Mouse (Mus musculus) retina, postnatal 1 day (tissue): ENCODE measurements around the gene Ttc21a.
"Not testable (repeated sequence)": the region's sequence is repeated elsewhere in the genome, so short reads cannot be mapped to it uniquely, and the experiment has no call there.

Experiments
- DNase-seq: peaks from one replicate; pipeline ENCODE4 v3.0.0-alpha.2; 2012

The Ttc21a gene

DNA sequence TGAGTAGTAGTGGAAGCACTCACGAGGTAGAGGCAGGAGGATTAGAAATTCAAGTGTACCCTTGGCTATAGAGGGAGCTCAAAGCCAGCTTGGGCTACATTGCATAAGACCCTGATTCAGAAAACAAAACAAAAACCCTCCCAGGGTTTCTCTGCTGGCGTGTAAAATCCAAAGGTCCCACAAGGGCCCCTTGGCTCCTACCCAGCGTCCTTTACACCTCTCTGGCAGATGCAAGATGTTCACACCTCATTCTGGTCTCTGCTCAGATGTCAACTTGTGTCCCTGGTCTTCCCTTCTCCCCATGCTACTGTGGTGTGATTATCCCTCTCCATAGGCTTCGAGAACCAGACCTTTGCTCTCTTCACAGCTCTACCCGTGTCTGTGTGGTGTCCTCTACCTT is 63.4 kb downstream of the Ttc21a start:
- no peak for DNase-seq

DNA sequence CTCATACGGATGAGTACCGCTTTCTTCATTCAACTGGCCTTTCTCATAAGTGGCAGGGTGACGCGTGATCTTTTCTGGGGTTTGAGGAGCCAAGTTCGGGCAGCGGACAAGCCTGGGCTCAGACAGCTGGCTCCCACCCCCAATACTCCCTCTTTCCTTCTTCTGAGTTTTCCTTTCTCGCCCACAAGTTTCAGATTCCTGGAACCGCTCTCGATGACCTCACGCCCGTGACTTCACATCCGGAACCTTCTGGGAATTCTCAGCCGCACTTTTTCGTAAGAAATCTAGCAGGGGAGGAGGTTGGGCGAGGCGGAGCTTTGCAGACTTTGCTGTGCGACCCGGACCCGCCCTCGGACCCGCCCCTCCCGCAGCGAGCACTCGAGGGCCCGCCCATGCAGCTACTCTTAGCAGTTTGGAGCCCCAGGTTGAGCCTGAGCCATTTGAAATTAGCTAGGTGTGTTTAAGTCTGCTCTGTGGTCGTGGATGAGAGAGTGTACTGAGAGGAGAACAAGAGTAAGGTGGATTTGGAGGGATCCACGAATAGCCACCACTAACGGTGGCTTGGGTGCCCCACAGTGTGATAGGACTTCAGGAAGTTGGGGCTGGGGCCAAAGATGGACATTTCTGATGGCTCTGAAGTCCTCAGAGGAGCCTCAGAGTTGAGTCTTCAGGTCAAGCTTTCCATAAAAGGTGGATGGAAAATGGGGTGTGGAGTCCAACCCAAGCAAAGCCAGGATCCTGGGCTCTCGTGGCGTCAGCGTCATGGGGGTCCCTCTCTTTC is 64.7 kb downstream of the Ttc21a start:
- peak; percentile 83 for DNase-seq

DNA sequence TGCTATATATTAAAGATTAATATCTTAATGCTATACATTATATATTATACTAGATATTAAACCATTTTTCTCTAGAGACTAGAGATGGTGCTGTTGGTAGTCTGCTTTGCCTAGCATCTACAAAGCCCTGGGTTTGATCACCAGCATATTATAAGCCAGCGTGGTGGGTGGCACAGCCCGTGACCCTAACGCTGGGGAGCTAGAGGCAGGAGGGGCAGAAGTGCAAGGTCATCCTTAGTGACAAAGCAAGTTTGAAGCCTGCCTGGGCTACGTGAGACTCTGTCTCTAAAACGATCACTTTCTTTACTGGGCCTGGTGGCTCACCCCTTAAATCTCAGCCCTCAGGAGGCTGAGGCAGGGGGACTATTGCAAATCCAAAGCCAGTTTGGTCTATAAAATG is 65.5 kb downstream of the Ttc21a start:
- no peak for DNase-seq

DNA sequence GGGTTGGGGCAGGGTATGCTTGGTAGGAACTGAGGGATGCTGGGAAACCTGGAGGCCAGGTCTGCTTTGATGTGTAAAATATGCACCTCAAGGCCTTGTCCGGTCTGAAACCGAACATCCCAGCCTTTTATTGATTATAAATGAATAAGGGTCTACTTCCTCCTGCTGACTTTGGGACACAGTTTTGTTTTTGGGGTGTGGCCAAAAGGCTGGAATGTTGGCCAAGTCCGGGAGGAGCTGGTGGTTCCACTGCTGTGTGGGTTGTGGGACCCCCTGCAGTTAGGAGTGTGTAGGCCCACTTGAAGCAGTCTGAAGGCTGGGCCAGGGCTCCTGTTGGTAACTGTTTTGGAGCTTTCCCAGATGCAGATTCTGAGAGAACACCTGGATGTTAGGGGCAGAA is 68.5 kb downstream of the Ttc21a start:
- no peak for DNase-seq

DNA sequence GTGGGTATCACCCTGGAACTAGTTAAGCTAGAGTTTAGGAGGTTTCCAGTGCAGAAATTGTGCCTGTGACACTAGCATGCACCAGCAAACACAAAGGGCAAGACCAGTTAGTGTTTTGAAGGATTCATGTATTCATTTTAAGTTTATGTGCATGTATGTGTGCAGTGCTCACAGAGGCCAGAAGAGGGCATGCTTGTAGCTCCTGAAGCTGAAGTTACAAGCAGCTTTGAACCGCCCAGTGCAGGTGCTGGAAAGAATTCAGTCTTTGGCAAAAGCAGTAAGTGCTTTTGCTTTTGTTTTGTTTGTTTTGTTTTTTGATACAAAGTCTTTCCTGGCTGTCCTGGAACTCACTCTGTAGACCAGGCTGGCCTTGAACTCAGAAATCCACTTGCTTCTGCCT is 70.4 kb downstream of the Ttc21a start:
- DNase-seq: no peak

DNA sequence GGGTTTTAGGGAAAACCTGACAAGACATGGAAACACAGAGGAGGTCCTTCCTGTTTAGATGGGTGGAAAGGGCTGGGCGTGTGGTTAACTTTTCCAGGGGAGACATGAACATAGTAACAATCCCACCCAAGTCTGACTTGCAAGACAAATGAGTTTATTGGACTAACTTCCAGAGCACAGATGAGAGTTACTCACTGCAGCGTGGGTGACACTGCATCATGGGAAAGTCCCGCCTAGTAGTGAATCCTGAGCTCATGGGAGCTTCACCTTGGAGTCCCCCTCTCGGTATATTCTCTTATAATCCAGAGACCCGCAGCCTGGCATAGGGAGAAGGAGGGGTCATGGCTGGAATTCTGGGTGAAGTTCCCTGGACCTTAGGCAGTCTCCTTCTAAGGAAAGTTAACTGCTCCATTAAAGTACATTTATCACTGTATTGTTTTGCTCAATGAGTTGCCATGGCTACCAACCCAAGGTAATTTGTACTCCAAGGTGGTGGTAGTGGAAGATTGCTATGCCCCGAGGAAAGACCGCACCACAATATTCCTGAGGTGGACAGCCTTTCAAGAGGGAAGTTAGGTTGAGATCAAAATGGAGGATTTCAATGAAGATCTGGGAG is 71.9 kb downstream of the Ttc21a start:
- no peak for DNase-seq

DNA sequence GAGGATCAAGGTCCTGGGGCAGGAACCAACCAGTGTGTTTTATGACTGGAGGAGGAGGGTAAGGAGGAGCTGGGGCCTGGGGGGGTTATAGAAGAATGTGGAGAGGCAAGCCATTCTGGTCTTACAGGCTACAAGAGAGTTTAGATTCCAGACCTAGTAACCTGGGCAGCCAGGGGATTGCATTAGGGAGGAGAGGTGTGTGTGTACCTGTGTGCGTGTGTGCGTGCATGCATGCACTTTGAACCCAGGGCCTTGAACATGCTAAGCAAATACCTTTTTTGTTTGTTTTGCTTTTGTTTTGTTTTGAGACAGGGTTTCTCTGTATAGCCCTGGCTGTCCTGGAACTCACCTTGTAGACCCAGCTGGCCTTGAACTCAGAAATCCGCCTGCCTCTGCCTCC is 72.5 kb downstream of the Ttc21a start:
- no peak for DNase-seq

DNA sequence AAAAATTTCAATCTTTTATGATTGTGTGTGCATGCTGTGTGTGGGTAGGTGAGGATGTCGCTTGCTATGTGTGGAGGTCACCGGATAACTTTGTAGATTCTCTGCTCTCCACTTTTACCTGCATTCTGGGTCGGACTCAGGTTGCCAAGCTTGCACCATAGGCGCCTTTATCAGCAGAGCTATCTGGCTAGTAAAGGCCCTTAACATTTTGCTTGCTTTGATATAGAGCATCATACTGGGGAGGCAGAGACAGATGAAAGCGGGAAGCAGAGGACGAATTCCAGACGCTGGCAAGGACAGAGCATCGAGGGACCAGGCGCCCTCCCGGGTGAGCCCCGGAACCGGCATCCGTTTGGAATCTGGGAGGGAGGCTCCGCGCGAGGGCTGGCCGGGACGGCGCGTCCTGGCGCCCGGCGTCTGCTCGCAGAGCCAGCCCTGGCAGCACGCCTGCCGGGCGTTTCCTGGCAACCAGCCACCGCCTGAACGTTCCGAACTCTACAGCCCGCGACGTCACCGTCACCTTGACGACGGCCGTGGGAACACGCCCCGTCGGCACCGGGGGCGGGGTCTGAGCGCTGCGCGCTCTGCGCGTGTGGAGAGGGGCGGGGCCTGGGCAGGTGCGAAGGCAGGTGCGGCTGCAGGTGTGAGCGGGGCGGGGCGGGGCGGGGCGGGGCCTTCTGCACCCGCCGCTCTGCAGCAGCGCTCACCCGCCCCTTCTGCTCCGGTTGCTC is 73.5 kb downstream of the Ttc21a start:
- DNase-seq: peak; percentile 96

DNA sequence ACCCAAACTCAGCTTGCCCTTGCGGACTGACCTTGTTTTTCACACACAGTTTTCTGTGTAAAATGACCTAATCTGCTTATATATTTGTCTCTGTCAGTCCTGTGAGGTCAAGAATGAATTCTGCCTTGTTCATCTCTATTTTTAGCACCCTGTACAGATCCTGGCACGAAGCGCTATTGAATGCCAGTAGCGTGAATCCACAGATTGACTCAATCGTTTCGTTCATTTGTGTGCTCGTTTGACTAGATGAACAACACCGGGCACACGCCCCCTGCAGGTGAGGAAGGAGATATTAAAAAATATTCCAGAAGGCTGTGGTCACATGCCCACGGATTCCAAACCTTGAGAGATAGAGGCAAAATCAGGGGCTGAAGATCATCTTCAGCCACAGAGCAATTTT is 74.1 kb downstream of the Ttc21a start:
- DNase-seq: peak; percentile 90

DNA sequence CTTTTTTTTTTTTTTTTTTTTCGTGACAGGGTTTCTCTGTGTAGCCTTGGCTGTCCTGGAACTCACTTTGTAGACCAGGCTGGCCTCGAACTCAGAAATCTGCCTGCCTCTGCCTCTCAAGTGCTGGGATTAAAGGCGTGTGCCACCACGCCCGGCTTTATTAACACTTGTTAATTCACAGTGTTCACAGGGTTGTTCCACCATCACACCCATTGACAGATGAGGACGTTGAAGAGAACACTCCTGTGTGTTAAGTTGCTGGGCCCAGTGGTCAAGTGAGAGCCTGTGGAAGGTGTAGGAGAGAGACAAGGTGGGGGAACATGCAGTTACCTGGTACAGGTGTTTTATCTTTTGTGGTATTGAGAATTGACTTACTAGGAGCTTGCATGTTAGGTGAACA is 74.8 kb downstream of the Ttc21a start:
- DNase-seq: not testable (repeated sequence)

DNA sequence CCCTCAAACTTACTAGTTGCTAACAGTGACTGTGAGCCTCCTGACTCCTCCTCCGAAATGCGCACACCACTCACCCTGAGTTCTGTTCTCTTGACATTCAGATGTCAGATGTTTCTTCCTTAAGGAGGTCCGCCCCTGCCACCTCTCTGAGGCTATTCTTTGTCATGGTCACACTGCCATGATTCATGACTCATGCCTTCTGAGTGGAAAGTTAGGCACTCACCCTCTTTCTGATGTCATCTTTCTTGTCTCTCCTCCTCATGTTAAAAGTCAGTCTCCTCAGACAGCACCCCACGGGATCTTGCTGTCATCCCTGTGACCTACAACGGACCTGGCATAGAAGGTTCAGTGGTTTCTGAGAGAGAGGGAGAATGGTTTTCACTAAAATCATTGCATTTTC is 75.4 kb downstream of the Ttc21a start:
- DNase-seq: no peak

DNA sequence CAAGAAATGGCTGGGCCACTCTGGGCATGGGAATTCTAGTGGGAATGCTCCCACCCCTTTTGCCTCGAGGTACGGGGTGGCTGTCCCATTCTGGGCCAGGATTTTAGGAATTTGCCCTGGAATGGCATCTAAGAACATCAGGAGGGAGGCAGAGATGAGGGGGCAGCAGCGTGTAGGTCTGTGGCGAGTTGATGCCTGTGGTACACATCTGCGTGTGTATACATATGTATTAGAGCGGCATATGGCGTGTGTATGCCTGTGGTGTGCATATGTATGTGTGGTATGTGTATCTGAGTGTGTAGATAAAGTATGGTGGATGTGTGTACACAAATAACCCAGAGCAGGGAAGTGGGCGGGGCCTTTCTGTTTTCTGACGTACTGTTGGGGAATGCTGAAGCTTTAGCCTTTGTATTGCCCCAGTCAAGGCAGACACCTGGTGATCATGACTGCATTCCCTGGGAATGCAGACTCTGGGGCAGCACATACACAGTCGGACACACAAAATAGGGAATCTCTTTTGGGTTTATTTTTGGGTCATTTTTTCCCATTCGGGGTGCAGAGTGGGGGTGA is 75.9 kb downstream of the Ttc21a start:
- DNase-seq: no peak

DNA sequence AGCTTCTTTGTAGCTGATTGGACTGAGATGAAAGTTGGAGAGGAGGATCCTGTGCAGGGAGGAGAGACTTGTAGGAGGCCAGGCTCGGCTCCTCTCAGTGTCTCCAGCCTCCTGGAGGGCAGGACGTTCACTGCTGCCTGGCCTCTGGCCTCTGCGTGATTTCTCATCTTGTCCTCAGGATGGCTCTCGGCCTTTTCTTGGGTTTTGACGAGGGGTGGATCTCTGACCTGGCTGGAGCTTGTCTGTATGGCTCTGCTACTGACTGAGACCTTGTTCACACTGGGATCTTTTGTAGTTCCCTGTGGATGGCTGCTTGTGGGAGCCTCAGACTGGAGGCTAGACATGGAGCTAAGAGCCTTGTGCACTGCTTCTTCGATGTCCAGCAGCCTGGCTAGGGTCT is 77.4 kb downstream of the Ttc21a start:
- no peak for DNase-seq

DNA sequence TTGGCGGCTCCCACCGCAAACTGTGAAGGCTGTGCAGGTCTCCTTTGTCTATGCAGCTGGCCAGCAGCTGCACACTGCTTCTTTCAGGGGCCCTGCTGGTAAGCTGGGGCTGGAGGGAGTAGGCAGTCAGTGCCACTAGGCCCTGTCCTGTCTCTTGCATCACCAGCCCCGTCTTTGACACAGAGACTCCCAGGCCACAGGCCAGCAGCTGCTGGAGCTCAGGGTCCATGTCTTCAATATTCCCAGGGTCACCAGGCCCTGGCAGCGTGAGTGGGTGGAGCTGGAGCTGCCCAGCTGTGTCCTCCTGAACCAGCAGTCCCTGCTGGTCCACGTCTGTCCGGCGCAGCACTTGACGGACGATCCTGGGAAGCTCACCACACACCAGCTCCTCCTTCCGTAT is 79.5 kb downstream of the Ttc21a start:
- DNase-seq: no peak
